Mouse (Mus musculus) gastrocnemius, adult 2 months (tissue): Measurements from ENCODE around the gene Tmem131. TPM values are rescaled to one million over a fixed set of nuclear protein-coding genes. Genes with fewer than 3 reads are reported as not detected.
"Not testable (repeated sequence)": the region's sequence is repeated elsewhere in the genome, so short reads cannot be mapped to it uniquely, and the experiment has no call there.

Experiments
- DNase-seq: peaks from one replicate; pipeline ENCODE4 v3.0.0; 2022
- H3K27ac ChIP-seq: fragments of 200-600 bp; 2 replicates; pipeline ENCODE4 v1.8.1; 2022; ENCODE audit warnings: mild to moderate bottlenecking
- H3K4me3 ChIP-seq: fragments of 200-600 bp; 2 replicates; pipeline ENCODE4 v1.8.1; 2022; ENCODE audit warnings: mild to moderate bottlenecking, moderate library complexity
- CTCF ChIP-seq: fragments of 200-600 bp; IDR thresholded peaks from 2 replicates; pipeline ENCODE4 v1.8.1; 2022; ENCODE audit warnings: antibody characterized with exemption, mild to moderate bottlenecking, moderate library complexity
- intact Hi-C: fragments of 180-260 bp; cut with DNase I; formaldehyde crosslinking; loops from one replicate; pipeline ENCODE4 v1.15.1; 2025
- total RNA-seq, 2 experiments: library from RNA; stranded (reverse); gene quantifications; 2 replicates each; pipeline ENCODE4 v1.2.3; 2021

Tmem131 gene
- total RNA-seq, 2 experiments from 2014 or later, result 24.1 to 37.5 TPM

DNA sequence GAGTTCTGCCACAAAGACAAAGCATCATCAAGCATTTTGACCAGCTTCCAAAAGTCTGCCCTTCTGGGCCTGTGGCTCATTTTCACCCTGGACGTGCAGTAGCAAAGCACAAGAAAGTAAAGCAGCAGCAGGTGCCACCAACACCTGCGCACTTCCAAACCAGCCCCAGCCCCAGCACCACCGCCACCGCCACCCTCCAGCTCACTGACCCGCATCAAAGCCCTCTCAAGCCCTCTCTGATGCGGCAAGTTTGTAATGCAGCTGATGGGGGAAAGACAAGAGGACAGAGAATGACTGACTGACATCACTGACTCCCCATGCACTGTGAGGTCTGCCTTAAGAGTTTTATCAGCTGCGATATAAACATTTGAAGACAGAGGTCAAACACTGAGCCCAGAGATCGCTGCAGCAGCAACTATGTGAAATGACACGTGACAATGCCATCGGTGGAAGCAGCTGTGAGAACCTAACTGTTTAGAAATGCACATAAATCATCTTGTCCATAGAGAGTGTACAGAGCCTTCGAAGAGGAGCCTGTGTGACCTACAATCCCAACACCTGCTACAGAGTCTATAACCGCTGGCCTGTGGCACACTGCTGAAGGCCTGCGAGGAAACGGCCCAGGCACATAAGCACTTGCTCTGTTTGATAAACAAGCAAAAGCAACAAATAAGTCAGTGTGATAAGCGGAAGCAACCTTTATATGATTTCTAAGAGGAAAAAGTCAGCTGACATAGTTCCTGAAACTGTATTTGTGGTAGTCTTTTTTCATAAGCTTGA lies 21.7 kb downstream of the Tmem131 start:
- intact Hi-C loops, result loop anchor here (2.0 to 5.0 kb wide), 3 partner anchors 15 to 75 kb away; no protein-coding TSS in a partner anchor
- Histone ChIP-seq H3K27ac (peak overlapping the region; percentile 72), H3K4me3 (no peak overlapping the region)
- no peak for TF ChIP-seq CTCF
- DNase-seq, result no peak

DNA sequence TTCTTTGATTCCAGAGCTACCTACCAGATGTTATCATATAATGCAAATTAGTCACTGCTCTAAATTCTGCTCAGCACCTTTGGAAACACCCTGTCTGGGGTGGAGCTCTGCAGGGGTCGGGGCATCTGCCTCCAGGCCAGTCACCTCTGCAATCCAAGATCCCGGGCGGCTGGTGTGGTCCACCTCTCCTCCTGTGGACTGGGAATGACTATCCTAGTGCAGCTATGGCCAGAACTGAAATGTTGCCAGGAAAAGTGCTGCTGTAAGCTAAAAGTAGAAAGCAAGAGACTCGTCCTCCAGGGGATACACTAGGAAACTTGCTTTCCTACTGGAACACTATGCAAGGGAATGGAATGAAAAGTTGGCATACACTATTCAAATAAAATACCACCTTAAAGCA lies 22.7 kb downstream of the Tmem131 start:
- no peak for TF ChIP-seq CTCF
- intact Hi-C loops, result loop anchor here (2.0 to 5.0 kb wide), 3 partner anchors 16 to 73 kb away; no protein-coding TSS in a partner anchor
- peak; percentile 61 for DNase-seq
- H3K4me3 ChIP-seq, result no peak overlapping the region; the same call in 1 of the 2 replicates
- peak overlapping the region; percentile 72 for H3K27ac ChIP-seq

DNA sequence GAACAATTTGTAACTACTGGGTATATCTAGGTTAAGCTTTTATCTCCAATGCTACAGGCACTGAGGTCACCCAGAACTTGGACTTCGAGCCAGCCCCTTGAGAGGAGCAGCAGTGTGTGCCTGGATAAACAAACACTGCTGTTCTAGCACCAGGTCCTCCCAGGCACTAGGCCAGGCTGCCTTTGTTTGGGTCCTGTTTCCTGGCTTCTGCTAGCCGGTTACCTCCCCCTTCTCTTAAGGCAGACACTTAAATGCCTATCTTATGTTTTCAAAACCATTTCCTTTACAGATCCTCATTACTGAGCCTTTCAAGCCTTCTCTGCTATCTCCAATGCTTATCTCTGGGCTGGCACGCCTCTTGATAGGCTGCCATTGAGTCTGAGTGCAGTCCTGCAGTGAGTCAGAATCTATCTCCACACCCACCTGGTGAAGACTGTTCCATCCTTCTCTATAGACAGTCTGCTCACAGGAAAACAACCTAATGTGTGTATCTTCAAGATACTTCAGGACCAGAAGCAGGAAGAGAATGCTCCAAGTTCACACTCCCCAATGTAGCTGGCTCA lies 23.2 kb downstream of the Tmem131 start:
- TF ChIP-seq CTCF, result no peak

DNA sequence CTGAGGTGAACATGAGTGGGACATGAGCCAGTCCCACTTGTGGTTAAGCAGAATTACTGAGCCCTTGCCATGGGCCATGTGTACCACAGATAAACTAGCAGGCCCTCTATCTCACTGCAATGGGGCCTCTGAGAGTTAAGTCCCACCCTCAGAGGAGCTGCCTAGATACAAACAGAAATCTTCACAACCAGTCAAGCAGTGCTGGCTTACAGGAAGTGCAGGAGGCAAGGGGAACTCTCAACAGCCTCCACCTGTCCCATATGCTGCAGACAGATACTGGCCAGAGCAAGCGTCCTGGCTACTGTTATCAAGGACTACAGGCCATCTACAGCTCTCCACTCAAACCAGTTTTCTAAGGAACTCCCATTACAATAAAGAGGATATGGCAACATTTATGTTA lies 23.7 kb downstream of the Tmem131 start:
- intact Hi-C loops, result loop anchor here (2.0 to 5.0 kb wide), 3 partner anchors 17 to 72 kb away; no protein-coding TSS in a partner anchor
- no peak for DNase-seq
- no peak for TF ChIP-seq CTCF
- no peak overlapping the region; the same call in 1 of the 2 replicates for H3K4me3 ChIP-seq
- peak overlapping the region; percentile 72 for H3K27ac ChIP-seq

More for the DNA sequence above, 23.2 kb downstream of the Tmem131 start:
- Histone ChIP-seq H3K27ac (peak overlapping the region; percentile 72), H3K4me3 (no peak overlapping the region; the same call in 1 of the 2 replicates)
- DNase-seq, result peak; percentile 66
- intact Hi-C loops, result loop anchor here (2.0 to 5.0 kb wide), 3 partner anchors 17 to 73 kb away; no protein-coding TSS in a partner anchor

DNA sequence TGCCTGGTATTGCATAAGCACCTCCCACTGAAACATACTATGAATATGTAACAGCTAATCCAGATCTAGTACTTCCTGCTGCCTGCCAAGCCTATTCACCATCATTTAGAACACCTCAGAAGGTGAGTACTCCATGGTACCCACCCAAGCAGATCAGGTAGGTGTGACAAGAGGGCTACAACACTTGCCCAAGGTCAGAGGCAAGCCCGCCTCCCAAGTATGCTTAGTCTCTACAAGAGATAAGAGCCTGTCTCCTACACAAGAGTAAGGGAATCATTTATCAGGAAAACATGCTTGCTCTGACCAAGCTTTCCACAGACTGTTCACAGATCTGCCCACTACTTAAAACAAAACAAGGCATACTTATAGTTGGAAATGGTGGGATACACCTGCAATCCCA lies 26.0 kb downstream of the Tmem131 start:
- intact Hi-C loops, result no loop called here
- TF ChIP-seq CTCF, result no peak
- Histone ChIP-seq H3K27ac (no peak overlapping the region), H3K4me3 (no peak overlapping the region)
- no peak for DNase-seq

DNA sequence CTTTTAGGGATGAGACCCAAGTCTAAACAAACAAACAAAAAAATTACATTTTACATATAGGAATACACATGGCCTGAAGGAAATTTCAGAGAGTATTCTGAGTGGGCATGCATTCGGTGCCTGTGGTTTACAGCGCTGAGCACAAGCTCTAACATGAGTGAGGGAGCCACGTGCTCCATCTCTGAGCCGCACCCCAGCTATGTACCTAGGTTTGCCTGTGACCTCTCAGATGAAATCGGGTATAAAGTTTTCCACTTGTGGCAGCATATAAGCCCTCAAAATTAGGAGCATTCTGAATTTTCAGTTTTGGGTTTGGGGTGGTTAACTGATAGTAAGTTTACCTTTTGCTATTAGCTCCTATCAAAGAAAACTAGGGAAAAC lies 28.3 kb downstream of the Tmem131 start:
- Histone ChIP-seq H3K27ac (peak overlapping the region; percentile 72), H3K4me3 (no peak overlapping the region)
- intact Hi-C loops, result no loop called here
- no peak for DNase-seq
- TF ChIP-seq CTCF, result no peak

DNA sequence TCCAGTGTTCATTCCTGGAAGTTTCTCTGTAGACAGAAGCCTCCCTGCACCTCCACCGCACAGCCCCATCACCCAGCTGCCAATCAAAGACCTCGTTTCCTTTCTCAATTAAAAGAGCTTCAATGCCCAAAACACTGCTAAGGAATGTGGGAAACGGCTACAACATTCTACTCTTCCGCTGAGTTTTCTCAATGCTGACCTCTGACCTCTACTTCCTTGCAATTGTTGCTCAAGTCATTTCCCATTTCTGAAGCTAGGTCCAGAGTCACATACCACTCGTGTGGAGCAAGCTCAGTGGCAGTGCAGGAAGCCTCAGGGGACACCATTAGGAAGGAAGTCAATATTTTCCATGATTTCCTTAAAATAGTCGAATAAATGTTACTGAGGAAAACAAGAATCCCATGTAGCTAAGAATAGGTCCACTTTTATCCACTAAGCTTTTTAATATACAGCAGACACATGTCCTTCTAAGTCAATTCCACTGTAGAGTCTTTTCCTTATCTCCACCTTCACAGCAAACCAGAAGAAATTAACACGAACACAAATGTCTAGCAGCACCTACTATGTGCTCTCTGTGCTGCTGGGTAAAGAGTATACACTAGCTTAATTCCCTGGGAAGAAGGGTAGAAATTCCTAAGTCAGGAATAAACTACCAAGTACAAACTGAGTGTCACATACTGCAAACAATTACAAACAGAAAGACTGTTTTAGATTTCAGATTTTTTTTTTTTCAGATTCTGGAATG lies 28.8 kb downstream of the Tmem131 start:
- no peak for TF ChIP-seq CTCF
- no peak for DNase-seq
- intact Hi-C loops, result no loop called here
- Histone ChIP-seq H3K4me3 (no peak overlapping the region), H3K27ac (peak overlapping the region; percentile 72)

DNA sequence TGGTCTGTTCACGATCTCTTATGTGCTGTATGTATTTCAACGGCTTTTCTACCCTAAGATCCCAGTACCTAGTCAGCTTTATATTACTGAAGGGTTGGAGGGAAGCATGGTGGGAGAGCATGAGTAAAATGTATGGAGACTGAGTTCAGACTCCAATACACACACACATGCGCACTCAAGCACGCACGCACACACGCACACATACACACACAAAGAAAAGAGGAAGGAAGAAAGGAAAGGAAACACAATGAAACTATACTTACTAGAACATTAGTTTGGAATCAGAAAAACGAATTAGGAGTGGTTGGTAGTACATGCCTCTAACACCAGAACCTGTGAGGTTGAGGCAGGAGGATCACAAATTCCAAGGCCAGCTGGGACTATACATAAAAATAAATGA lies 29.7 kb downstream of the Tmem131 start:
- intact Hi-C loops, result no loop called here
- no peak for TF ChIP-seq CTCF
- no peak for DNase-seq
- Histone ChIP-seq H3K4me3 (no peak overlapping the region), H3K27ac (no peak overlapping the region)

DNA sequence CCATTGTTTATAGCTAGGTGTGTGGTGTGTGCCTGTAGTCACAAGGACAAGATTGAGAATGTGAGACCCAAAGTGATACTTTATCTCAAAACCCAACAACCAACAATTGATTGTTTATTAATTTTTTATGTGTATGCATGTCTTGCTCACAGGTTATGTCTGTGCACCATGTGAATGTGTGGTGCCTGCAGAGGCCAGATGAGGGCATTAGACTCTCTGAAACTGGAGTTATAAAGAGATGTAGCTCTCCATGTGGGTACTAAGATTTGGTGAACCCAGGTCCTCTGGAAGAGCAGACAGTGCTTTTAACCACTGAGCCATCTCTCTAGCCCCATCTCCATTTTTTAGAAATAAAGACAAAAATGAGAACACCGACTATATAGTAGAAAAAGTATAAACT lies 31.2 kb downstream of the Tmem131 start:
- Histone ChIP-seq H3K27ac (no peak overlapping the region), H3K4me3 (no peak overlapping the region)
- intact Hi-C loops, result no loop called here
- TF ChIP-seq CTCF, result peak; percentile 14; the same call in 1 of the 2 replicates
- no peak for DNase-seq

DNA sequence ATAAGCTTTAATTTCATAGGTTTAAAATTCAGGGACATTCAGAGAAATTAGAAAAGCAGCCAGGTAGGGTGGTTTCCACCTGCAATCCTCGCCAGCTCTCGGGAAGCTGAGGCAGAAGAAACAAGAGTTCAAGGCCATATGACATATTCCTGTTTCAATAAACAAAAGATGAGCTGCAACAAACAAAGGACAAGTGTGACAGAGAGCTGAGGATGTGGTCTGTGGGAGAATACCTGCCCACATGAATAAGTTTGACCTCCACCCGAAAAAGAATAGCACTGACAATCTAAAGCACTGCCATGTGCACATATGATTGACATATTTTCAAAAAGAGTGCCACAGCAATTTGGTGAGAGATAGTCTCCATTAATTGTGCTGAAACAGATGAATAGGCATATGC lies 31.9 kb downstream of the Tmem131 start:
- no peak overlapping the region for H3K27ac ChIP-seq
- DNase-seq, result no peak
- no peak overlapping the region for H3K4me3 ChIP-seq
- TF ChIP-seq CTCF, result no peak
- intact Hi-C loops, result no loop called here

DNA sequence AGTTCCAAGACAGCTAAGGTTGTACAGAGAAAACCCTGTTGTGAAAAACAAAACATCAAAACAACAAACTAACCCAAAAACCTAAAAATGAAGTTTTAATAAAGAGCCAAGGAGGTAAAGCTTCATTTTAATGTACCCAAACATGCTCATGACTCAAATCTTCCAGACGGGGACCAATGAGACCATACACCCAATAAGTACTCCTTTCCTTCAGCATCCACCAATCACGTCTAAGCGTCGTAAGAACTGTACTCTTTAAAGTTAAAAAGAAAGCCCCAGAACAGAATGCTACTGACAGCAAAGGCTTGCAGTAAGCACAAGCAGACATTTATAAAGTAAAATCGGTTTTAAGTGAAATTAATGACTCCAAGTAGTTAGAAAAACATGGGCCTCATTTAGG lies 33.1 kb downstream of the Tmem131 start:
- TF ChIP-seq CTCF, result no peak
- no peak overlapping the region for H3K4me3 ChIP-seq
- intact Hi-C loops, result no loop called here
- no peak for DNase-seq
- no peak overlapping the region for H3K27ac ChIP-seq

DNA sequence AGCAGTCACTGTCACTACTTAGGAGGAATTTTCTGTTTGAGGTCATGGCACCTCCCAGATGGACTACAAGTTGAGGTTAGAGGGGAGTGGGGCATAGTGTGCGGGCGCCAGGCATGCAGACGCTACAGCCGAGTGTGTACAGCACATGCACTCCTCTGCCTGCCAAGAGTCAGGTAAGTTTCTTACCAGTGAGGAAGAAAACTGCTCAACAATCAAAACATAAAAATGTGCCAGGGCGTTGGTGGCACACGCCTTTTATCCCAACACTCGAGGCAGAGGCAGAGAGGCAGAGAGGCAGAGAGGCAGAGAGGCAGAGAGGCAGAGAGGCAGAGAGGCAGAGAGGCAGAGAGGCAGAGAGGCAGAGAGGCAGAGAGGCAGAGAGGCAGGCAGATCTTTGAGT lies 33.5 kb downstream of the Tmem131 start:
- H3K27ac ChIP-seq, intact Hi-C loops, H3K4me3 ChIP-seq, DNase-seq: not testable (repeated sequence)

DNA sequence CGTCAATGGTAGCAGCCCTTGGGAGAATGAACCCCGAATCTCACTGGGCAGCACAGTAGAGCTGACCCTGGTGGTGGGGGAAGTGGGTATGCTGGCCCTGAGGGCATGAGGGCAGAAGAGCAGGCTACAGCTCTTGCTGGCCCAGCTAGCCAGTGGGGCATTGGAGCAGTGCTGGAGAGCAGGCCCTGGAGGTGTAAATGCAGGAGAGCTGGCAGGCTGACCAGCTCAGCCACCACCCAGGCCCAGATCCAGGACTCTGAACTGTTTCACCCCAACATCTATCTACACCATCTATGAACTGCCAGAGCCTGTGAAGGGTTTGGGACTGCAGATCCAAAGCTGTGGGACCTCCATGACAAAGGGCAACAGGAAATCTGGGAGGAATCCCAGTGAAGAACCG lies 38.2 kb downstream of the Tmem131 start:
- intact Hi-C loops, result no loop called here
- TF ChIP-seq CTCF, result no peak
- peak; percentile 47 for DNase-seq
- Histone ChIP-seq H3K27ac (0 out of 2 replicates have a peak overlapping the region, but pooled peaks have one; percentile 4), H3K4me3 (no peak overlapping the region)
